Mouse (Mus musculus): Measurements from ENCODE around the gene Gcnt2. TPM values are rescaled to one million over a fixed set of nuclear protein-coding genes. Genes with fewer than 3 reads are reported as not detected.
"Not testable (repeated sequence)": the region's sequence is repeated elsewhere in the genome, so short reads cannot be mapped to it uniquely, and the experiment has no call there.

The Gcnt2 gene
- polyA plus RNA-seq, 1 experiment: 18.2 TPM

DNA sequence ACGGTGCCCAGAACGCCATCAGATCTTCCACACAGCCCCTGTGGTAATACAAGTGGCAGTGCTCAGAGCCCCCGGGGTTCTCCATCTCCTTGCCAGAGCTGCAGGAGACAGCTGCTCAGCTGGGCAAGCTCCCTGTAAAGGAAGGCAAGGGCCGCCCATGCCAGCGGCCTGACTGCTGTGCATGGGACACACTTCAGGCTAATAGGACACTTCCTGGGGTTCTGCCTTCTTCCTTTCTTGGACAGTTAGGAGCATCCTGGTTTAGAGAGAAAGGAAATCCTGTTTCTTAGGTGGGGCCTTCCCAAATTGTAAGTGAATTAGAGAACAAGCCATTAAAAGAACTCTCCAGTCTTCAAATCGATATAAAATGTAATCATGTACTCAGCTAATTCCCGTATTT, 32.5 kb downstream of the Gcnt2 start:
- no peak overlapping the region for H3K27ac ChIP-seq (ENCODE audit: control insufficient read depth, insufficient read depth, low read depth, low read length, poor library complexity)
- H3K4me3 ChIP-seq (replicated peaks; ENCODE audit: control insufficient read depth, low read depth, low read length): no peak overlapping the region
- H3K4me1 ChIP-seq (ENCODE audit: control insufficient read depth, insufficient read depth, low read length): no peaks in the 10 kb centered on the region; the same call in 1 of the 2 replicates
- TF ChIP-seq CTCF (IDR thresholded peaks at IDR 0.05; ENCODE audit: control insufficient read depth, insufficient read depth, low read length) (no peak), POLR2A (IDR thresholded peaks at IDR 0.05; ENCODE audit: borderline replicate concordance, control insufficient read depth, low read depth, low read length) (no peak)
- WGBS: 28% methylated on average over 7 of the region's 7 CpGs

DNA sequence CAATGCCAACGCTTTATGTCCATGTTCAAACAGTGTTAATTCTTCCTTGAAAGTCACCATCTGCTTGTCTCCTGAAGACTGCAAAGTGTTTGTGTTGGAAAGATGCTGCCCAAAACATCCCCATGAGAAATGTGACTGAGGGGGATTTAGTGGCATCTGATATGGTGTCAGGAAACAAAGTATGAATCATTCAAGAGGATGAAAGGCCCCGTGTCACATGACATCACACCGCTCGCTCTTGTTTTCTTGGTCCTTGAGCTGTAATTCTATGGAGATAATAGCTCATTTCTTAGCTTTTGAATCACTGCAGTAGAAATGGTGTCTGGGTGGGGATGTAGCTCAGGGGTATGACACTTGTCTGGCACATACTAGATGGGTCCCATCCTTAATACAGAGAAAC, 33.0 kb downstream of the Gcnt2 start:
- 54% methylated on average over 4 of the region's 4 CpGs for WGBS
- Histone ChIP-seq H3K4me1 (ENCODE audit: control insufficient read depth, insufficient read depth, low read length) (no peaks in the 10 kb centered on the region; the same call in 1 of the 2 replicates), H3K27ac (ENCODE audit: control insufficient read depth, insufficient read depth, low read depth, low read length, poor library complexity) (no peak overlapping the region), H3K4me3 (replicated peaks; ENCODE audit: control insufficient read depth, low read depth, low read length) (no peak overlapping the region)
- TF ChIP-seq CTCF (IDR thresholded peaks at IDR 0.05; ENCODE audit: control insufficient read depth, insufficient read depth, low read length): no peak
- TF ChIP-seq POLR2A (IDR thresholded peaks at IDR 0.05; ENCODE audit: borderline replicate concordance, control insufficient read depth, low read depth, low read length): no peak

DNA sequence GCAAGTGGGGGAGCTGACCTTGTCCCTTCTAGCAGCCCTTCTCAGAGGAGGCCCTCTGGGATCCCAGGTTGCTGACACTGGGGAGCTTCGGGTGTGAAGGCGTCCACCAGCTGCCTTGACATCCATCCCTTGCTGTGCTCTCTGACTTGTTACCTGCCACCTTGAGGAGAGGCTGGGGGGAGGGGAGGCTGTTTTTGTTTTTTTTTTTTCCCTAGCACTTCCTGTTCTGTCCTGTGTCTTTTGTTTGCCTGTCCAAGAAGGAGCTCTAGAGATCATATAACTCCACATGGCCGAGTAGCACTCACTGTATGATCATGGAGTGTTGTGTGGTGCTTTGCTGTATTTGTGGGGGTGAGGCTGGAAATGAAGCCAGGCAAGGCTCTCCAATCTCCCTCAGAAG, 34.0 kb downstream of the Gcnt2 start:
- no peak overlapping the region for H3K27ac ChIP-seq (ENCODE audit: control insufficient read depth, insufficient read depth, low read depth, low read length, poor library complexity)
- WGBS: 57% methylated on average over 3 of the region's 3 CpGs
- no peaks in the 10 kb centered on the region; the same call in 1 of the 2 replicates for H3K4me1 ChIP-seq (ENCODE audit: control insufficient read depth, insufficient read depth, low read length)
- H3K4me3 ChIP-seq (replicated peaks; ENCODE audit: control insufficient read depth, low read depth, low read length): no peak overlapping the region
- TF ChIP-seq CTCF (IDR thresholded peaks at IDR 0.05; ENCODE audit: control insufficient read depth, insufficient read depth, low read length) (no peak), POLR2A (IDR thresholded peaks at IDR 0.05; ENCODE audit: borderline replicate concordance, control insufficient read depth, low read depth, low read length) (no peak)

- H3K27ac ChIP-seq (ENCODE audit: control insufficient read depth, insufficient read depth, low read depth, low read length, poor library complexity): peak overlapping the region; percentile 75
- H3K4me1 ChIP-seq (ENCODE audit: control insufficient read depth, insufficient read depth, low read length); H3K4me3 ChIP-seq (replicated peaks; ENCODE audit: control insufficient read depth, low read depth, low read length): not testable (repeated sequence)
- 36% methylated on average over 14 of the region's 14 CpGs for WGBS
Observed at GRCm38 (mm10) chr13:40898049-40898690, 38.6 kb downstream of the Gcnt2 start.

DNA sequence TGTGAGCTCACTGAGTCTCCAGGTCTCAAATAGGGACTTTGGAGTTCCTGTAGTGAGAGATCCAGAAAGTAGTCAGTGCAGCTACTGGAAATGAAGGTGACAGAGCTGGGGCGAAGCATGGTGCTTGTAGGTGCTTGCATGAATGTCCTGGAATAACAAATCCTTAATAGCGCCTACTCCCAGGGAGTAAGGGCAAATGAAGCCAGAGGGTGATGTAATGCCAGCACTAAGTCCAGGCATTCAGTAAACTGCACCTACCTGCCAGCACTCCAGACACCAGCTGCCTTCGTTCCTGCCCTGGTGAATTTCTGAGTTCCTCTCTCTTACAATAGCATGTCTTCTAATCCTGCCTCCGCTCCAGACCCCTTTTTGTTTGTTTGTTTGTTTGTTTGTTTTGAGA, 39.1 kb downstream of the Gcnt2 start:
- Histone ChIP-seq H3K27ac (ENCODE audit: control insufficient read depth, insufficient read depth, low read depth, low read length, poor library complexity) (peak overlapping the region; percentile 75; the same call in 1 of the 2 replicates), H3K4me3 (replicated peaks; ENCODE audit: control insufficient read depth, low read depth, low read length) (no peak overlapping the region)

GRCm38 (mm10) chr13:40899349-40899993, 39.9 kb downstream of the Gcnt2 start:
- 51% methylated on average over 8 of the region's 8 CpGs for WGBS
- TF ChIP-seq POLR2A (IDR thresholded peaks at IDR 0.05; ENCODE audit: borderline replicate concordance, control insufficient read depth, low read depth, low read length) (no peak), CTCF (IDR thresholded peaks at IDR 0.05; ENCODE audit: control insufficient read depth, insufficient read depth, low read length) (no peak)
- no peak overlapping the region for H3K4me3 ChIP-seq (replicated peaks; ENCODE audit: control insufficient read depth, low read depth, low read length)
- peaks cover 2% of the 10 kb centered on the region; the same call in 1 of the 2 replicates for H3K4me1 ChIP-seq (ENCODE audit: control insufficient read depth, insufficient read depth, low read length)
- H3K27ac ChIP-seq (ENCODE audit: control insufficient read depth, insufficient read depth, low read depth, low read length, poor library complexity): peak overlapping the region; percentile 54

More for the DNA sequence above, 39.1 kb downstream of the Gcnt2 start:
- no peak for TF ChIP-seq CTCF (IDR thresholded peaks at IDR 0.05; ENCODE audit: control insufficient read depth, insufficient read depth, low read length)
- TF ChIP-seq POLR2A (IDR thresholded peaks at IDR 0.05; ENCODE audit: borderline replicate concordance, control insufficient read depth, low read depth, low read length): no peak
- WGBS: 89% methylated on average over 4 of the region's 4 CpGs
- H3K4me1 ChIP-seq (ENCODE audit: control insufficient read depth, insufficient read depth, low read length): peaks cover 2% of the 10 kb centered on the region; the same call in 1 of the 2 replicates

GRCm38 (mm10) chr13:40899994-40900970, 40.7 kb downstream of the Gcnt2 start:
- WGBS: 47% methylated on average over 15 of the region's 15 CpGs

GRCm38 (mm10) chr13:40901263-40901662, 41.7 kb downstream of the Gcnt2 start:
- TF ChIP-seq POLR2A (IDR thresholded peaks at IDR 0.05; ENCODE audit: borderline replicate concordance, control insufficient read depth, low read depth, low read length) (no peak), CTCF (IDR thresholded peaks at IDR 0.05; ENCODE audit: control insufficient read depth, insufficient read depth, low read length) (no peak)
- H3K4me1 ChIP-seq (ENCODE audit: control insufficient read depth, insufficient read depth, low read length): peaks cover 2% of the 10 kb centered on the region; the same call in 1 of the 2 replicates
- no peak overlapping the region for H3K27ac ChIP-seq (ENCODE audit: control insufficient read depth, insufficient read depth, low read depth, low read length, poor library complexity)
- H3K4me3 ChIP-seq (replicated peaks; ENCODE audit: control insufficient read depth, low read depth, low read length): no peak overlapping the region
- WGBS: 67% methylated on average over 5 of the region's 5 CpGs

More at GRCm38 (mm10) chr13:40899994-40900970, 40.7 kb downstream of the Gcnt2 start:
- TF ChIP-seq POLR2A (IDR thresholded peaks at IDR 0.05; ENCODE audit: borderline replicate concordance, control insufficient read depth, low read depth, low read length) (no peak), CTCF (IDR thresholded peaks at IDR 0.05; ENCODE audit: control insufficient read depth, insufficient read depth, low read length) (no peak)
- no peak overlapping the region for H3K4me3 ChIP-seq (replicated peaks; ENCODE audit: control insufficient read depth, low read depth, low read length)
- H3K27ac ChIP-seq (ENCODE audit: control insufficient read depth, insufficient read depth, low read depth, low read length, poor library complexity): peak overlapping the region; percentile 54
- peaks cover 2% of the 10 kb centered on the region; the same call in 1 of the 2 replicates for H3K4me1 ChIP-seq (ENCODE audit: control insufficient read depth, insufficient read depth, low read length)

Data from bone marrow, adult 2 months (tissue).